Mouse (Mus musculus) c-Kit-positive CD71-negative TER-119-negative erythroid progenitor cells, embryonic 14.5 days (primary cell): ENCODE measurements at regions not wholly inside any gene's neighbourhood (a gene's known extent, or its start where the extent isn't known, plus 50 kb on each side); places are given as distances from the start of the nearest gene placed in this dataset.
A peak's percentile ranks its signal among the peaks of the same experiment; 100 is the strongest.

Experiments used
- DNase-seq: peaks from one replicate; pipeline ENCODE4 v3.0.0-alpha.2; 2013; ENCODE audit warnings: low read depth

DNA sequence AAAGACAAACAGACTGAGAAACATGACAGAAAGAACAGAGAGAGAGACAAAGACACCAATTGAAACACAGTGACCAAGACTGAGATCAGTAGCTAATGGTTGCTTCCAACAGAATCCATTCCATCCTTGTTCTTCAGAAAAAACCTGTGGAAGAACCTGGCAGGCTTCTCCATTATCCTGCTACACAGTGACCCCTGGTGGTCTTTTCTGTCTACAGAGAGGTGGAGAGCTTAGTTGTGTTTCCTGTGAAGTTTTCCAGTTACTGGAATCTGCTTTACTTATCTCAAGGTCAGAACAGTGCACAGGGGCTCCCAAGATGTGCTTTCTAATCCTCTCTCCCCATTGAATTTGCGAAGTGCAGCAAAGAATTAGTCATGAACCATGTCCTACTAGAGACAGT is 339.1 kb upstream of the Msl3l2 start:
- DNase-seq: peak; percentile 5

DNA sequence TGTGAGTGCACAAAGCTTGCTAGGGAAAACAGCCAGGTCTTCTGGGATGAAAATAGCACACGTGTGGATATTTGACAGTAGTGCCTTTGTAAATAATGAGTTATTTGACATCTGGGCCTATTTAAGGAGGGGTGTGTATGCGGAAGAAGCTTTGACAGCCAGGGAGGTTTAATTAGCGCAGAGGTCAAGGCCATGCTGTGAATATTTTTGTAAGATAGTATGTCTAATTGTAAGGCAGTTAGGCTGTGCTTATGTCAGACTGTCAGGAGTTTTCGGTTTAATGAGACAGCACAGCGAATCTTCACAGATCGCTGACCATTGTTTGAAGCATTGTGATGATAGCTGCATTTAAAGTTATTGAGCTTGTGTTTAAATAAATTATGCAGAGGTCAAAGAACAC is 337.1 kb upstream of the Msl3l2 start:
- DNase-seq: no peak

- no peak for DNase-seq
Measured at GRCm38 (mm10) chr10:55782674-55783469, 323.8 kb upstream of the Msl3l2 start.

DNA sequence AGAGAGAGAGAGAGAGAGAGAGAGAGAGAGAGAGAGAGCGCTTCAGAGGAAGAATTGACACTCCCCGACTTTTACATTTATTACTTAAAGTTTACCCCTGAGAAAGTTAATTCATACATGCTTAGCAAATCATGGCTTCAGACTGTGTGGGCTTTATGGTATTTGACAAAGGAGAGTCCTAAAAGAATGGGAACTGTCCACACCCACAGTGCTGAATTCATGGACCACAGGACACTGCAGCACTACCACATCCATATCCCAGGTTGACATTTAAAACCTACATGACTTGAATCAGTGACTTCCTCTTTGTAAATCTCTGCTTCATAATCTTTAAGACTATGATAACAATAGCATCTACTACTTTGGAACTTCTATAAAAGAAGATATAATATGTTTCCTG is 292.8 kb upstream of the Msl3l2 start:
- no peak for DNase-seq

DNA sequence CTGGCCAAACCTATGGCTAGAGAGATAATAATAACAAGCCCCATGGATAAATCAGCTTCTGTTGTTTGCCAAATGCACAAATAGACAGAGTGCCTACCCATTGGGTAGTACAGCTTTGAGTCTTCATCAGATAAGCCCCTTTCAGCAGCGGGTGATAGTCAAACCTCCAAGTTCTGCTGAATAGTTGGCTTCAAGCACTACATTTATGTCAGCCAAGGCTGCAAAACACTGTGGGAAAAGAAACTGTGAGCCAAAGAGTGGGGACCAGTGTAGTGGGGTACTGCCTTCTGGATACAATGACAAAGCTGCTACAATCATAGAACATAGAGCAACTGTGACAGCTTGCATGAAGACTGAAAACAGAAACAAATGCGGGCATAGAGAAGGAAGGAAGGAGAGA is 255.4 kb upstream of the Msl3l2 start:
- DNase-seq: no peak

DNA sequence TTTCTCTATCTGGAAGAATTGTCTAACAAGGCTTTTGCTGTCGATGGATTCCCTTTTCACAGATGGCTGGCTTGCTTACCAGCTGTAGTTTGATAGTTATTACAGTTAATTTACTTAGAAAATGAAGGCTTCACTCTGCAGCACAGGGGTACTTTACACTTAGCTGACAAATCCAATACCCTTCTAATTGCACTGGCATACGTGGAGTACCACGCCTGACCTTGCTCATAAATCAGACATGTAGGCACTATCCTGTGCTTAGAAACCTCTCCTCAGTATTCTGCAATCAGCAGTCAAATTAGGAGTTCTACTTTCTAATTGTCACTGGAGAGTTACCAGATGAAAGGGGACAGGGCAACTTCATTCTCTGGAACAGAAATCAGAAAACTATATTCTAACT is 214.1 kb upstream of the Msl3l2 start:
- DNase-seq: no peak

DNA sequence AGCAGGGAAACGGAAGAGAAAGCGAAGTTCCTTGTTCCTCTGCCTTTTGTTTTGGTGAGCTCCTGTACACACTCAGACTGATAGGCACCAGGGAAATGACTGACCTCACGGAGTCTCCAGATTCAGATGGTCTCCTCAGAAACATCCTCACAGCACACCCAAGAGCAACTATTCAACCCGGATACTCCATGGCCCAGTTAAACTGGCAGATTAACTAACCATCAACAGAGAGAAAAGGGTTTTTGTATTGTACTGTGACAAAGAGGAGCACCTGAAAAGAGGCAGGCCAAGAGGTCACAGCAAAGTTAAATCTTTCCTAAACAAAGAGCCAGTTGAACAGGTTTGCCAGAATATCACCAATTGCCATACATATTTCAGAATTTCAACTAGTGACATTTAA is 177.6 kb upstream of the Msl3l2 start:
- no peak for DNase-seq

GRCm38 (mm10) chr10:55933993-55934392 is 172.7 kb upstream of the Msl3l2 start:
- DNase-seq: no peak

DNA sequence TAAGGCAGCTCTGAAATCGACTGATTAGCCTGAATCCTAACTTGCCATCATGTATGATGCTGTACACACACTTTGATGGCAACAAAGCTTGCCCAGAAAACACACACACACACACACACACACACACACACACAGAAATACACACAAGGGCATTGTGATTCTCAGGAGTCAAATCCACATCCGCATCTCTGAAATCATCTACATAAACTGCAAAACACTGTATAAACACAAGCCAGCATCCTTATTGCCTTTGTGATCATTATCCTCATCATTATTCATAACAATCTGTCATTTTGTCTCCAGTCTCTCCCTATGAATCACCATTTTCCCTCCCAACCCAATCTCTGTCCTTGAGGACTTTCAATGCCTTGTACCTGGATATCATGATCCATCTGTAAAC is 171.3 kb upstream of the Msl3l2 start:
- no peak for DNase-seq

GRCm38 (mm10) chr10:55962627-55963203 is 144.0 kb upstream of the Msl3l2 start:
- no peak for DNase-seq
